Mouse (Mus musculus) liver, postnatal 0 days (tissue): ENCODE results near the gene P2ry4.

Experiments used
- CTCF ChIP-seq: sonication (generic); IDR thresholded peaks from 2 replicates; pipeline ENCODE4 v1.5.1; 2016; ENCODE audit warnings: antibody characterized with exemption, low read depth
- EP300 ChIP-seq: IDR thresholded peaks from 2 replicates; pipeline ENCODE4 v1.6.1; 2016; ENCODE audit warnings: antibody characterized with exemption, low read depth, mild to moderate bottlenecking

DNA sequence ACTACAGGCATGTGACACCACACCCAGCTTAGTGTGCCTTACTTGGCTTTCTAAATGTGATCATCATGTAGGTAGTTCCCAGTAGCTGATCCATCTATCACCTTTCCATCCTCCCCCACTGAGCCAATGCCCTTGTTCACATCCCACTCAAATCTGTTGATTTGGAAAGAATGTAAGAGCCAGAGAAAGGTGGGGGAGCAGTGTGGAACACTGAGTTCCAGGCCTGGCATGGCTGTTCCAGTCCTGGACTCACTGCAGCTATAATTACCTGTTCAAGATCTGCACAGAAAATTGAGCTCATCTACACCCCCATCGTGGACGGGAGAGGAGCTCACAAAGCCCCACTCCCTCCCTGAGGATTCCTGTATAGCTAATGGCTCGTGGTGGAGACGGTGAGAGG lies 5.1 kb upstream of the P2ry4 start:
- TF ChIP-seq EP300 (no peak), CTCF (no peak)
